Mouse (Mus musculus) lung, adult 2 months (tissue): ENCODE data around the gene Smim24.

Source experiments
- CTCF ChIP-seq: fragments of 200-500 bp; IDR thresholded peaks from 2 replicates; pipeline ENCODE4 v1.5.1; 2011; ENCODE audit warnings: mild to moderate bottlenecking, low read length, control low read depth; ENCODE audit not compliant: insufficient read depth
- POLR2A ChIP-seq: fragments of 200-500 bp; IDR thresholded peaks from 2 replicates; pipeline ENCODE4 v1.6.1; 2011; ENCODE audit warnings: low read depth, mild to moderate bottlenecking, control low read depth, low read length, borderline replicate concordance; ENCODE audit errors: extremely low read depth

- TF ChIP-seq CTCF (no peak), POLR2A (peak; percentile 68; the same call in 1 of the 2 replicates)
Measured at GRCm38 (mm10) chr10:81426897-81427296, 34.0 kb downstream of the Smim24 start.
